Mouse (Mus musculus) T-helper 17 cell (primary cell): ENCODE data around the gene Tm7sf3.

Experiments used
- in situ Hi-C, 2 experiments: fragments of 300-600 bp; cut with MboI, MseI; formaldehyde crosslinking; loops; 1 replicate in 1 of 2; 2 replicates in 1 of 2; pipeline ENCODE4 v1.15.1; 2025; ENCODE audit warnings: high pct_unique_total_duplicates in 2 of 2

Tm7sf3 gene

GRCm38 (mm10) chr6:146642276-146643183 lies at the start of gene Tm7sf3, which contains the start of gene Med21:
Gene Tm7sf3, minus strand, starts transcription at chr6:146642824.
Gene Med21, plus strand, starts transcription at chr6:146642547.
- in situ Hi-C loops = loop anchor here in 1 of 2 experiments (5.0 kb wide), 1 partner anchor 475 kb away; no protein-coding TSS in a partner anchor

GRCm38 (mm10) chr6:146688861-146689260 lies 46.2 kb upstream of the Tm7sf3 start:
- in situ Hi-C loops = no loop called here

GRCm38 (mm10) chr6:146688010-146688409 lies 45.4 kb upstream of the Tm7sf3 start:
- in situ Hi-C loops = no loop called here

GRCm38 (mm10) chr6:146686463-146687196 lies 44.0 kb upstream of the Tm7sf3 start:
- in situ Hi-C loops = no loop called here

GRCm38 (mm10) chr6:146685781-146686308 lies 43.2 kb upstream of the Tm7sf3 start:
- in situ Hi-C loops = no loop called here

GRCm38 (mm10) chr6:146683881-146684280 lies 41.3 kb upstream of the Tm7sf3 start:
- in situ Hi-C loops = no loop called here

GRCm38 (mm10) chr6:146678136-146679070 lies 35.8 kb upstream of the Tm7sf3 start:
- in situ Hi-C loops = loop anchor here (5.0 kb wide), 1 partner anchor 44 kb away; the partner anchor contains the start of gene Stk38l (in 2 of the 2)

- in situ Hi-C loops = loop anchor here (5.0 kb wide), 1 partner anchor 45 kb away; the partner anchor contains the start of gene Stk38l (in 2 of the 2)
Measured at GRCm38 (mm10) chr6:146676904-146677303, 34.3 kb upstream of the Tm7sf3 start.

GRCm38 (mm10) chr6:146674881-146675536 lies 32.4 kb upstream of the Tm7sf3 start:
- in situ Hi-C loops = loop anchor here (5.0 kb wide), 1 partner anchor 47 kb away; the partner anchor contains the start of gene Stk38l (in 2 of the 2)

- in situ Hi-C loops = no loop called here
Measured at GRCm38 (mm10) chr6:146674420-146674819, 31.8 kb upstream of the Tm7sf3 start.

GRCm38 (mm10) chr6:146673696-146674095 lies 31.1 kb upstream of the Tm7sf3 start:
- in situ Hi-C loops = no loop called here

- in situ Hi-C loops = no loop called here
Measured at GRCm38 (mm10) chr6:146672106-146672505, 29.5 kb upstream of the Tm7sf3 start.

GRCm38 (mm10) chr6:146670956-146671855 lies 28.6 kb upstream of the Tm7sf3 start:
- in situ Hi-C loops = no loop called here

GRCm38 (mm10) chr6:146668606-146669005 lies 26.0 kb upstream of the Tm7sf3 start:
- in situ Hi-C loops = loop anchor here (5.0 to 10.0 kb wide), 2 partner anchors 86 to 89 kb away; no protein-coding TSS in a partner anchor

- in situ Hi-C loops = loop anchor here (5.0 to 10.0 kb wide), 2 partner anchors 88 to 90 kb away; no protein-coding TSS in a partner anchor
Measured at GRCm38 (mm10) chr6:146666811-146667210, 24.2 kb upstream of the Tm7sf3 start.

- in situ Hi-C loops = loop anchor here (5.0 to 10.0 kb wide), 2 partner anchors 89 to 92 kb away; no protein-coding TSS in a partner anchor
Measured at GRCm38 (mm10) chr6:146665408-146665807, 22.8 kb upstream of the Tm7sf3 start.

GRCm38 (mm10) chr6:146664917-146665316 lies 22.3 kb upstream of the Tm7sf3 start:
- in situ Hi-C loops = loop anchor here (5.0 to 10.0 kb wide), 2 partner anchors 90 to 92 kb away; no protein-coding TSS in a partner anchor

GRCm38 (mm10) chr6:146664116-146664515 lies 21.5 kb upstream of the Tm7sf3 start:
- in situ Hi-C loops = loop anchor here in 1 of 2 experiments (10.0 kb wide), 1 partner anchor 91 kb away; no protein-coding TSS in a partner anchor
